Mouse (Mus musculus) ES-E14 (cell line): ENCODE measurements at regions not wholly inside any gene's neighbourhood (a gene's known extent, or its start where the extent isn't known, plus 50 kb on each side); places are given as distances from the start of the nearest gene placed in this dataset.
"Not testable (repeated sequence)": the region's sequence is repeated elsewhere in the genome, so short reads cannot be mapped to it uniquely, and the experiment has no call there.

Experiments used
- DNase-seq: peaks from one replicate; pipeline ENCODE4 v3.0.0-alpha.2; 2013; ENCODE audit warnings: low read depth, low spot score
- H3K27ac ChIP-seq: 2 replicates; pipeline ENCODE4 v1.5.1; 2012; ENCODE audit warnings: low read depth, mild to moderate bottlenecking, low read length, moderate library complexity, mixed read lengths; ENCODE audit not compliant: poor library complexity, insufficient read depth, severe bottlenecking
- H3K36me3 ChIP-seq: 2 replicates; pipeline ENCODE4 v1.6.1; 2012; ENCODE audit warnings: mild to moderate bottlenecking, low read length, moderate library complexity, mixed read lengths; ENCODE audit not compliant: control insufficient read depth, poor library complexity, insufficient read depth, severe bottlenecking
- H3K4me1 ChIP-seq, 2 experiments: fragments of 150-350 bp in 1 of 2; sonication (generic) in 1 of 2; 2 replicates each; pipeline ENCODE4 v1.6.1; 2012; ENCODE audit warnings: low read length in 2 of 2, mild to moderate bottlenecking in 1 of 2, mixed read lengths in 1 of 2; ENCODE audit not compliant: control insufficient read depth in 2 of 2, insufficient read depth in 2 of 2, poor library complexity in 1 of 2
- H3K4me3 ChIP-seq, 2 experiments: fragments of 150-350 bp in 1 of 2; sonication (generic) in 1 of 2; 2 replicates each; pipeline ENCODE4 v1.5.1; 2012; ENCODE audit warnings: low read length in 2 of 2, low read depth in 1 of 2, mild to moderate bottlenecking in 1 of 2, mixed read lengths in 1 of 2; ENCODE audit not compliant: insufficient read depth in 1 of 2, poor library complexity in 1 of 2, severe bottlenecking in 1 of 2
- H3K9ac ChIP-seq: 2 replicates; pipeline ENCODE4 v1.6.1; 2012; ENCODE audit warnings: low read depth, mild to moderate bottlenecking, low read length, mixed read lengths; ENCODE audit not compliant: poor library complexity, insufficient read depth, severe bottlenecking
- H3K9me3 ChIP-seq: fragments of 150-350 bp; sonication (generic); 2 replicates; pipeline ENCODE4 v1.6.1; 2012; ENCODE audit warnings: low read depth, mild to moderate bottlenecking, low read length; ENCODE audit not compliant: control insufficient read depth, insufficient read depth
- CHD2 ChIP-seq: IDR thresholded peaks from 2 replicates; pipeline ENCODE4 v1.6.1; 2014; ENCODE audit warnings: mild to moderate bottlenecking, low read depth, low read length, inconsistent platforms
- HCFC1 ChIP-seq: IDR thresholded peaks from 2 replicates; pipeline ENCODE4 v1.6.1; 2012; ENCODE audit warnings: low read length, inconsistent platforms, borderline replicate concordance; ENCODE audit not compliant: insufficient read depth
- MAFK ChIP-seq: IDR thresholded peaks from 2 replicates; pipeline ENCODE4 v1.6.1; 2014; ENCODE audit warnings: mild to moderate bottlenecking, low read depth, low read length, inconsistent platforms; ENCODE audit not compliant: insufficient read depth
- ZC3H11A ChIP-seq: IDR thresholded peaks from 2 replicates; pipeline ENCODE4 v1.6.1; 2012; ENCODE audit warnings: low read depth, mild to moderate bottlenecking, inconsistent platforms, low read length, borderline replicate concordance
- ZNF384 ChIP-seq: IDR thresholded peaks from 2 replicates; pipeline ENCODE4 v1.6.1; 2012; ENCODE audit warnings: low read depth, low read length, inconsistent platforms
- in situ Hi-C, 2 experiments: fragments of 600-800 bp; cut with MboI; formaldehyde crosslinking; loops; one replicate each; pipeline ENCODE4 v1.15.1; 2025; ENCODE audit warnings: low sequenced_read_pairs in 2 of 2, inconsistent platforms in 1 of 2; ENCODE audit not compliant: unreplicated experiment in 2 of 2

- in situ Hi-C loops = no loop called here
- H3K4me1 ChIP-seq = no peaks in the 10 kb centered on the region
- H3K4me3 ChIP-seq = no peak overlapping the region
- DNase-seq = peak; percentile 16
- H3K27ac ChIP-seq = no peak overlapping the region
- no peaks in the 10 kb centered on the region for H3K36me3 ChIP-seq
- no peak overlapping the region for H3K9ac ChIP-seq
- no peak for TF ChIP-seq CHD2
- TF ChIP-seq HCFC1 = no peak
- no peak for TF ChIP-seq ZNF384
- no peak for TF ChIP-seq MAFK
- no peak for TF ChIP-seq ZC3H11A
- H3K9me3 ChIP-seq = no peaks in the 10 kb centered on the region
Measured at GRCm38 (mm10) chr1:160843671-160844070, 50.7 kb upstream of the Rabgap1l start.

GRCm38 (mm10) chr1:160844709-160845108 lies 51.7 kb upstream of the Rabgap1l start:
- H3K4me3 ChIP-seq, H3K9me3 ChIP-seq, H3K36me3 ChIP-seq, in situ Hi-C loops, H3K27ac ChIP-seq, H3K4me1 ChIP-seq, H3K9ac ChIP-seq, DNase-seq: not testable (repeated sequence)

- TF ChIP-seq ZC3H11A (no peak), CHD2 (no peak), HCFC1 (no peak), MAFK (no peak), ZNF384 (no peak)
- H3K36me3 ChIP-seq = no peaks in the 10 kb centered on the region
- no peak overlapping the region for H3K9ac ChIP-seq
- H3K4me3 ChIP-seq = no peak overlapping the region
- no peaks in the 10 kb centered on the region for H3K9me3 ChIP-seq
- H3K4me1 ChIP-seq = no peaks in the 10 kb centered on the region
- no peak overlapping the region for H3K27ac ChIP-seq
- DNase-seq = no peak
- in situ Hi-C loops = no loop called here
Measured at GRCm38 (mm10) chr1:160850674-160851073, 55.5 kb upstream of the Rc3h1 start.

GRCm38 (mm10) chr1:160854410-160854809 lies 51.8 kb upstream of the Rc3h1 start:
- H3K36me3 ChIP-seq = no peaks in the 10 kb centered on the region
- H3K4me1 ChIP-seq = no peaks in the 10 kb centered on the region
- H3K4me3 ChIP-seq = no peak overlapping the region
- no peak overlapping the region for H3K9ac ChIP-seq
- no peaks in the 10 kb centered on the region for H3K9me3 ChIP-seq
- TF ChIP-seq ZNF384 = no peak
- TF ChIP-seq CHD2 = no peak
- TF ChIP-seq ZC3H11A = no peak
- TF ChIP-seq HCFC1 = no peak
- no peak for TF ChIP-seq MAFK
- no peak for DNase-seq
- in situ Hi-C loops = no loop called here
- no peak overlapping the region for H3K27ac ChIP-seq

- Histone ChIP-seq H3K9ac (no peak overlapping the region), H3K4me3 (no peak overlapping the region), H3K36me3 (no peaks in the 10 kb centered on the region), H3K4me1 (no peaks in the 10 kb centered on the region), H3K27ac (no peak overlapping the region), H3K9me3 (no peaks in the 10 kb centered on the region)
- no peak for TF ChIP-seq CHD2
- TF ChIP-seq MAFK = no peak
- TF ChIP-seq ZC3H11A = no peak
- TF ChIP-seq ZNF384 = no peak
- TF ChIP-seq HCFC1 = no peak
- no peak for DNase-seq
- in situ Hi-C loops = no loop called here
Measured at GRCm38 (mm10) chr1:160855411-160855810, 50.8 kb upstream of the Rc3h1 start.
